Mouse (Mus musculus): ENCODE results near the gene Cysrt1.

GRCm38 (mm10) chr2:25240723-25241437 is 1.4 kb downstream of the Cysrt1 start:
- TF ChIP-seq CTCF (conservative IDR thresholded peaks at IDR 0.05; ENCODE audit: low read length) (no peak), NANOG (IDR thresholded peaks at IDR 0.05; ENCODE audit: borderline replicate concordance, low read length) (no peak), POU5F1 (IDR thresholded peaks at IDR 0.05; ENCODE audit: borderline replicate concordance, low read length) (no peak)
